Mouse (Mus musculus) adipocyte (in vitro differentiated cells): ENCODE measurements around the gene Raver1.

Source experiments
- DNase-seq: peaks from one replicate; pipeline ENCODE4 v3.0.0-alpha.2; 2016; ENCODE audit warnings: low spot score

The Raver1 gene

DNA sequence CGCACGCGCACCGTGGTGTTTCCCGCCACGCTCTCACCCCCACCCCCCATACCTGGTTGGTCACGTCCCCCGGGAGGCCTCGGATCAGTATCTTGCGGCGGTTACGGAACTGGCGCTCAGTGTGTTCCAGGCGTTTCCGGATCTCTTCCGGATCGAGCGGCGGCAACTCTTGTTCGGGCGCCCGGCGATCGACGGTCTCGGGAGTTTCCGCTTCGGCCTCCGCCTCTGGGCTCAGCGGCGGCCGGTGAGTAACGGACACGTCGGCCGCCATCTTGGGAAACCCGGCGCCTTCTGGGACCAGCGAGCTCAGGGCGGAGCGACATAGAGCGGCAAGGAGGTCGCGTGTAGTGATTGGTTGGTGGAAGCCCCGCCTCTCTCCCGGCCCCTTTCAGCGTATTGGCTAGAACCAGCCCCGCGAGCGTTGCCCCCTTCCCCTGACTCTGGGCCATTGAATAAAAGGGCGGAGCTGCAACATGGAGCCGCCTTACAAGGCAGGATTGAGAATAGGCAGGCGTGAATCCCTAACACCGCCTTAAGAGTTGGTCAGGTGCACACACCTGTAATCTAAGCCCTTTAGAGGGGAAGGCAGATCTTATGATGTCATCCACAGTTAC, at the start of gene Raver1, which contains the start of gene Gm38431:
TSS of gene Raver1 (minus strand) at position 302 of the 614 bp plus-strand sequence.
TSS of gene Gm38431 (minus strand) at position 291 of the 614 bp plus-strand sequence.
- DNase-seq, result peak; percentile 98

GRCm38 (mm10) chr9:21138386-21138785, 46.6 kb upstream of the Raver1 start:
- DNase-seq, result peak; percentile 17

GRCm38 (mm10) chr9:21137229-21137628, 45.4 kb upstream of the Raver1 start:
- DNase-seq, result peak; percentile 73

DNA sequence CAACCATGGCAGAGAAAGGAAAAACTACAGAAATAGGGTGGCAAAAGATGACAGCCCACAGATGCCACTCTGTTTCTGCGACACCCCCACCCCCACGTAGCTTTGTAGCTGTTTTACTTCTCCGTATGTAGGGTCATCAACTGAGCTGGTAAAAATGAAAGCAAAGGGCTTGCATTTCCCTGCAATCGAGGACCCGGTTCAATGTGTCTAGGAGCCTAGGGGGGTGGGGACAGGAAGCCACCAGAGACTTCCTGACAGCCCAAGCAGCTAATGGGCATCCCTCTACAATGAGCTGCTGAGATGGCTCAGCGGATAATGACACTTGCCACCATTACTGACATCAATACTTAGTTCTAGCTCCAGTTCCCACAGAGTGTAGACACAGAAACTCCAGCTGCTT, 44.6 kb upstream of the Raver1 start:
- no peak for DNase-seq

DNA sequence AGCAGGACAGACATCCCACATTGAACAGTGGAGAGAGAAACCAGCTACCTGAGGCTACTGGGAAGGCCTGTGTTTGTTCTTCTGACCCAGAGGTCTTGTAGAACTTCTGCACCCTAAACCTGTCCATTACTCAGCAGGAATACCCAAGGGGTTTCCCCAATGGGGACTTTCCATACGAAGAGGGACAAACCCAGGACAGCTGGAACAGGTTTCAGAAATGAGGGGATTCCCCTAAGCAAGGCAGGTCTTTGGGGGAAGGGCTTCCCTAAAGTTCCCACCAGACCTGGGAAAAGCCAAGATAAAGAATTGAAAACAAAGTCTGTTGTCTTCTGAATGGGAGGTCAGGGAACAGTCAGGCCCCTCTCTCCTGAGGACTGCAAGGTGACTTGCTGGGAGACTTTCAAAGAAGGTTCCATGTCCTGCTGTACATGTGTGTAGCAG, 44.2 kb upstream of the Raver1 start:
- DNase-seq, result no peak

DNA sequence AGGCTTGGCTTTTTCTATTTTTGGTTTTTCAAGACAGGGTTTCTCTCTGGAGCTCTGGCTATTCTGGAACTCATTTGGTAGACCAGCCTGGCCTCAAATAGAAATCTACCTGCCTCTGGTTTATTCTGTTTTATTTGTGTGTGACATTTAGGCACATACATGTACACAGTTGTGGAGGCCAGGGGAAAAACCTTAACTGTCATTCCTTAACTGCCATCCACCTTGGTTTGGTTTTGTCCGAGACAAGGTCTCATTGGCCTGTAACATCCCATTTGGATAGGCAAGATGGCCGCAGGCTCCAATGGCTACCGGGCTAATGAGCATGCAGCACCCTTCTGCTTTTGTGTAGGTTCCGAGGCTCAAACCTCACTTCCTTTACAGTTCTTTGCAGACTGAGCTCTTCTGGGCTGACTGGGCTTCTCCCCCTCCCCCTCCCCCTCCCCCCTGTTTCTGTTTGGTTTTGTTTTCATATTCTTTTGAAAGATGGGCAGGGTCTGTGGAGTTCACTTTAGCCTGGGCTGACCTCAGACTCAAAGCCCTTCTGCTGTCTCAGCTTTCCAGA, 43.6 kb upstream of the Raver1 start:
- no peak for DNase-seq

DNA sequence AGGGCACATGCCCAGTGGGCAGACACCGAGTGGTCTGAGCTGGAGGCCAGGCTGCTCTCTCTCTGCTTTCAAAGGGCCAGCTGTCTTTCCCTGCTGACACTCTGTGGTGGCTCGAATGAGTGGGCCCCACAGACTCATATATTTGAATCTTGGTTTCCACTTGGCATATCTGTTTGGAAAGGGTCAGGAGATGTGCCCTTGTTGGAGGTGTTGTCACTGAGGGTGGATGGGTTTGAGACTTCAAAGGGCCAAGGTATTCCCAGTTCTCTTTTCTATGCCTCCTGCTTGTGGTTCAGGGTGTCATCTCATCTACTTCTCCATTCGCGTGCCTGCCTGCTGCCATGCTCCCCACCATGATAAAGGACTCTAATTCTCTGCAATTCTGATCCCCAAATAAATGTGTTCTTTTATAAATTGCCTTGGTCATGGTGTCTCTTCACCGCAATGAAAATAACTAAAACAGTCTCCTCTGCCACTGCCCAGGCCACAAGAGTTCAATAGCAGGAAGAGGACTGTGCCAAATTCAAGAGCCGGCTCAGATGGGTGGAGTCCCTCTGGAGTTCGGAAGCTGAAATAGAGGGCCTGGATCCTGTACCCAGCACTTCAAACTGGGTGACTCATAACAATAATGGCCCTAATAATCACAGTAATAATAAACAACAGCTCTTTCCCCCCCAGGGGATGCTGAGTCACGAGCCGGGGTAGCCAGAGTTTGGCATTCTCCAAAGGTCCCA, 43.0 kb upstream of the Raver1 start:
- peak; percentile 69 for DNase-seq

GRCm38 (mm10) chr9:21133064-21133707, 41.4 kb upstream of the Raver1 start:
- no peak for DNase-seq

DNA sequence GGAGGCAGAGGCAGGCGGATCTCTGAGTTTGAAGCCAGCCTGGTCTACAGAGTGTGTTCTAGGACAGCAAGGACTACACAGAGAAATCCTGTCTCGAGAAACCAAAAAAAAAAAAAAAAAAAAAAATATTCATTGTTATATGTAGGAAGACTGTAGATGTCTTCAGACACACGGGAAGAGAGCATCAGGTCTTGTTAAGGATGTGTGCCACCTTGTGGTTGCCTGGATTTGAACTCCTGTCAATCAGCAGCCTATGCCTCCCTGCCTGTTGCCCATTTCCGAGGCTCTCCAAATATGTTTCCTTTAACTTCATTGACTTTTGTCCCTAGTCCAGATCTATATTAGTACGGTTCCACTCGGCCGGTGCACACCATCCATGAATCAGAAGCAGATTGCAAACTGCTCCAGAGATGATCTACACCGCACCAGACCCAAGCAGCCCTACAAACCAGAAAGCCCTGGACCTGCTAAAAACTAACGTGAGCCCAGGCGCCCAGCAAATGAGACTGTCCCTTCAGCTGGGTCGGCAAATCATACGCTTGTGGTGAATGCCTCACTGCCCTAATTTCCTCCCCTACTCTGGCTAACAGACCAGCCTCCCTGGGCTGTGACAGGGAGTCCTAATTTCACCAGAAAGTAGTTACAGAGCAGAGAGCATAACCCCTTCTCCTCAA, 40.4 kb upstream of the Raver1 start:
- DNase-seq, result peak; percentile 22

GRCm38 (mm10) chr9:21131059-21131956, 39.5 kb upstream of the Raver1 start, which contains the start of gene Tyk2:
Gene Tyk2 (minus strand): TSS chr9:21131243.
- DNase-seq, result peak; percentile 98

DNA sequence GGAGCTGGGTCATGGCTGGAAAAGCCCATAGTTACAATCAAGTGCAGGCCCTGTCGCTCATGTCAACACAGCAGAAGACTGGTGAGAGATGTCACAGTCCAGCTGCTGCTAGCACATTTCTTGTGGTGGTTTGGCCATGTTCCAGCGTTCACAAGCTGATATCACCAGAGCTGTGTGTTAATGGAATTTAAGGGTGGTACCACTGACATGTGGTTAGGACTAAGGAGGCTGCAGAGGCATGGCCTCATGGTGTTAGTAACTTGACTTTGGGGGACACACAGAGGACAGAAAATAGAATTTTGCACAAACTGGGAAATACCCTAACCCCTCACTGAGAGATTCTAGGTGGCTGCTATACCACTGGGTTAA, 34.4 kb upstream of the Raver1 start:
- DNase-seq, result no peak

DNA sequence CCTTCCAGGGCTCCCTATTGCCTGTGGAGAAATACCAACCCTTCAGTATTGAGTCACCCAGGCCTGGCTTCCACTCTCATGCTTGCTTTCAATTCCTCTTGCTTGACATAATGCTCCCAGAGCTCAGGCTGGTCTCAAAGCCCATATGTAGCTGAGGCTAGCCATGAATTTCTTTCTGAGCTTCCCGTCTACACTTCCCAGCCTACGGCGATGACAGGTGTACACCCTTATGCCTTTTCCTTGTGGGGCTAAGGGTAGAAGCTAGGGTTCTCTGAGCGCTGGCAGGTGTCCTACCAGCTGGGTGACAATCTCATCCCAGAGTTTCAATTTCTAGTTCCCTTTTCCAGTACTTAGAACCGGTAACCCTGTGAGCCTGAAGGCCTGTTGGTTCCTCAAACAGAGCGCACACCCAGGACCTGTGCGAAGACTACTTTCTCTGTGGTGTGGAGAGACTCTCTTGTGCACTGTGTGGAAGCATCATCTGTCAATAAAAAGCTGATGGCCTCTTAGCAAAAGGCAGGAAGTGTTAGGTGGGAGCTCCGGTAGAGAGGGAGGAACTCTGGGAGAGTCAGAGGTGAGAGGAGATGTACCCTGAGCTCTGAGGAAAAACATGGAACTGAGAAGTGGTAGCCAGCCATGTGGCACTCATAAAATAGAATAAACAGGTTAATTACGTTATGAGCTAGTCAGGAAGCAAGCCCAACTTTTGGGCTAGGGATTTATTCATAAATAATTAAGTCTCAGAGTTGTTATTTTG, 33.9 kb upstream of the Raver1 start:
- DNase-seq, result no peak

DNA sequence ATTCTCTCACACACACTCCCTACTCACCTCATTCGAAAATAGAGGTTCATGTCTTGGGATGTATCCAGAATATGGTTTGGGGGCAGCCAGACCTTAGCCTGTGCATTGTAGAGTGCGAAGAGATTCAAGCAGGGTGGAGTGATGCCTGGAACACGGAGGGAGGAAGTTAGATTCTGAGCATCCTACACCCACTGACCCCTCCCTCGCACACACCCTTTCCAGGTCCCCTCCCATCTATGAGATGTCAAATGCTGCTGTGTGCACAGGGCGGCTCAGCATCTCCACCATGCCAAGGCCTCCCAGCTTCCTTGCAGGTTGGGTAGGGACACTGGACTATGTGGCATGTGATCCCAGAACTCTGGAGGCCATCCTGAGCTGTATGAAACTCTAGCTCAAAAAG, 33.0 kb upstream of the Raver1 start:
- no peak for DNase-seq

- no peak for DNase-seq
Measured at GRCm38 (mm10) chr9:21121483-21121882, 29.7 kb upstream of the Raver1 start.

DNA sequence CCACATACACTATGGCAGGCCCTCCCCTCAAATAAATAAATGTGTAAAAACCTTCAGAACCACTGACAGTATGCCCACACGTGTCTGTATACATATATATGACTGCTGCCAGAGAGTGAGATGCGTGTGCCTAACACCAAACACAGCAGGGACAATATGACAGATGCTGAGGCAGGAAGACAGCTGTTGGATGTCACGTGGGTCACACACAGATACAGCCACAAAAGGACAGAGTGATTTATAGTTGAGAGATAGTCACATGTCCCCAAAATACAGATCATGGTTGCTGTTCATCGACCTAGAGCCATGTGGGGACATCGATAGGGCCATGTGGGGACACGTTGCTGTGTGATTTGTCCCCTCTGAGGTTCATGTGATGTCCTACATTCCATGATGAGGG, 25.3 kb upstream of the Raver1 start:
- DNase-seq, result no peak

- no peak for DNase-seq
Measured at GRCm38 (mm10) chr9:21115105-21115504, 23.3 kb upstream of the Raver1 start.

DNA sequence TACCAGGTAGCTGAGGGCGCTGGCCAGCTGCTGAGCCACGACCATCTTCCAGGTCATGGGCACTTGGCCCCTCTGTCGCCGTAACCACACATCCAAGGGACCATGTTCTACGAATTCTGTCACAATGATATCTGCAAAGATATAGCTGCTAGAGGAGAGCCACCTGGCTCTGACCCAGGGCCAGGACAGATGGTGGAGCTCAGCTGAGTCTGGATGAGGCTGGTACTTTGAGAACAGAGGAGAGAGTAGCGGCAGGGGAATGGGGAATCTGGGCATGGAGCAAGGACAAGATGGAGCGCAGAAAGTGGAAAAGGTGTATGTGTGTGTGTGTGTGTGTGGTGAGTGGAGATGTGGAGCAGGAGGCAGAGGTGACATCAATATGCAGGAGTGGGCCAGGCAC, 22.4 kb upstream of the Raver1 start:
- DNase-seq, result no peak

GRCm38 (mm10) chr9:21113751-21114150, 21.9 kb upstream of the Raver1 start:
- DNase-seq, result no peak

- no peak for DNase-seq
Measured at GRCm38 (mm10) chr9:21107607-21108237, 15.9 kb upstream of the Raver1 start.
